Mouse (Mus musculus) heart, embryonic 15.5 days (tissue): ENCODE data around the gene Col4a3. TPM values are rescaled to one million over a fixed set of nuclear protein-coding genes. Genes with fewer than 3 reads are reported as not detected.

Experiments
- ATAC-seq: fragments of 200-750 bp; cut with Nextera tagmentation; replicated peaks from 2 replicates; pipeline ENCODE4 v1.8.0; 2017; ENCODE audit warnings: low read depth, moderate TSS enrichment; ENCODE audit not compliant: insufficient number of reproducible peaks, insufficient read depth, low FRiP score
- H3K27ac ChIP-seq: fragments of 300-500 bp; sonication (generic); 2 replicates; pipeline ENCODE4 v1.5.1; 2015; ENCODE audit warnings: mild to moderate bottlenecking, inconsistent platforms
- H3K27me3 ChIP-seq: fragments of 300-500 bp; sonication (generic); 2 replicates; pipeline ENCODE4 v1.6.1; 2015; ENCODE audit warnings: inconsistent platforms
- H3K36me3 ChIP-seq: fragments of 300-500 bp; sonication (generic); 2 replicates; pipeline ENCODE4 v1.6.1; 2015; ENCODE audit warnings: mild to moderate bottlenecking, inconsistent platforms
- H3K4me1 ChIP-seq: fragments of 300-500 bp; sonication (generic); replicated peaks from 2 replicates; pipeline ENCODE4 v1.6.1; 2015; ENCODE audit warnings: inconsistent platforms
- H3K4me2 ChIP-seq: fragments of 300-500 bp; sonication (generic); 2 replicates; pipeline ENCODE4 v1.6.1; 2015; ENCODE audit warnings: inconsistent platforms, mild to moderate bottlenecking, moderate library complexity
- H3K4me3 ChIP-seq: fragments of 300-500 bp; sonication (generic); 2 replicates; pipeline ENCODE4 v1.5.1; 2015; ENCODE audit warnings: mild to moderate bottlenecking, inconsistent platforms
- H3K9ac ChIP-seq: fragments of 300-500 bp; sonication (generic); 2 replicates; pipeline ENCODE4 v1.6.1; 2015; ENCODE audit warnings: mild to moderate bottlenecking, inconsistent platforms
- H3K9me3 ChIP-seq: fragments of 300-500 bp; sonication (generic); replicated peaks from 2 replicates; pipeline ENCODE4 v1.6.1; 2016; ENCODE audit warnings: inconsistent platforms
- WGBS: fragments of 180-500 bp; shearing (Covaris S2); methylation state at CpG from one replicate; pipeline ENCODE4 v1.1.7; 2015; ENCODE audit warnings: mixed read lengths; 5-methylcytosine and 5-hydroxymethylcytosine counted together
- polyA plus RNA-seq: library from polyadenylated mRNA; unstranded; fragments of >200 nt; fragmentation: Nextera tagmentation; extraction: Ambion mirVana; gene quantifications from 2 replicates; pipeline ENCODE4 v1.2.1, GENCODE M21; 2015

The Col4a3 gene
- polyA plus RNA-seq, 1 experiment from 2014 or later, result 0.74 TPM

- peaks cover 4% of the 10 kb centered on the region; the same call in 1 of the 2 replicates for H3K4me1 ChIP-seq
- ATAC-seq, result no peak
- no peaks in the 10 kb centered on the region for H3K27me3 ChIP-seq
- 77% methylated on average over 3 of the region's 3 CpGs for WGBS
- no peak overlapping the region for H3K4me2 ChIP-seq
- H3K36me3 ChIP-seq, result peaks cover 34% of the 10 kb centered on the region
- no peak overlapping the region for H3K9ac ChIP-seq
- H3K27ac ChIP-seq, result 0 out of 2 replicates have a peak overlapping the region, but pooled peaks have one; percentile 27
- no peak overlapping the region for H3K4me3 ChIP-seq
- H3K9me3 ChIP-seq, result no peaks in the 10 kb centered on the region
These were observed 157.2 kb downstream of the Col4a3 start for GRCm38 (mm10) chr1:82743962-82744361.

DNA sequence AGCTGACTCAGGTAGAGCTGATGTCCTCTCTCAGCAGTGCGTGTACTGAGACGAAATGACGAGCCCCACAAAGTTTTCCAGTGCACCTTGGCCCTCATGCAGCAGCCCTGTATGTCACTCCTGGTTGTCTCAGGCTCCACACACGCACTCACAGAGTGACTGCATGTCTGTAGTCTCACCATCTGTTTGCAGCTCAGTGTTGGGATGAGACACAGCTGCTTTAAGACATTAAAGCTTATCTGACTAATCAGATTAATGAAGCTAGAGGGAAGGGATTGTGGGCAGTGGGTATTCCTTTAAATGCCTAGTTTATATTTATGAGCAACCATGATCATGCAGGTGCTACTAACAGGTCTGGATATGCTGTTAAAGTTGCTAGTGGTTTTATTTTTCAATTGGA, 159.7 kb downstream of the Col4a3 start:
- H3K27me3 ChIP-seq, result no peaks in the 10 kb centered on the region
- H3K9me3 ChIP-seq, result no peaks in the 10 kb centered on the region
- H3K4me1 ChIP-seq, result no peaks in the 10 kb centered on the region
- H3K9ac ChIP-seq, result no peak overlapping the region
- H3K4me3 ChIP-seq, result no peak overlapping the region
- peaks cover 26% of the 10 kb centered on the region for H3K36me3 ChIP-seq
- no peak overlapping the region for H3K27ac ChIP-seq
- WGBS, result 88% methylated on average over 4 of the region's 4 CpGs
- no peak overlapping the region for H3K4me2 ChIP-seq
- no peak for ATAC-seq

DNA sequence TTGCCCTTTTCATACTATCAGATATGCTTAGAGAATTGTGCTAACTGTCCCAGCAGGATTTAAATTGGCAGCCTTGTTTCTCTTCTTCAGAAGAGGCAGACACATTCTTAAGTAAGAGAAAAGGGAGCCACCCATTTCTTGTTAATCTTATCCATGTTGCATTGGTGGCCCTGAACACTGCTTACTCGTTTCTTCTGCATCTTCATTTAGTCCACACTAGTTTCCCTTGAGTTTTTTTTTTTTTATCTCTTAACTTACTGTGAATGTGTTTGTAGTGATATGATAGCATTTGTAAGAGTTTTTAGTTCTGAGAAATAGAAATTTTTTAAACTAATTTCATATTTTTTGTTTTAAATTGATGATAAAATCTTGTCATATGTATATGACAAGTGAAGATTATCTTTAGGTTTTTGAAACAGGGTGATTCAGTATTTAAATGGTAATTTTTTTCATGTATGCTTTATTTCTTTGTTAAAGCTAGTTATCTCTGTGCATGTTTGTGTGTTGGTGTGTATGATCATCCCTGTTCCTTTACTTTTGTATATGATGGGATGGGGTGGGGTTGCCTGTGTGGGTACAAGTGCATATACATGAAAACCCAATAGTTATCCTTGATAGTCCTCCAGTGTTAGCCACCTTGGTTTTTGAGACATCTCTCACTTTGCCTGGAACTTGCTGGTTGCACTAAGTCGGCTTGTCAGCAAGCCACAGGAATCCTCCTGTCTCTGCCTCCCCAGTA, 161.2 kb downstream of the Col4a3 start:
- Histone ChIP-seq H3K4me3 (no peak overlapping the region), H3K27ac (no peak overlapping the region), H3K9me3 (no peaks in the 10 kb centered on the region), H3K9ac (no peak overlapping the region), H3K27me3 (no peaks in the 10 kb centered on the region), H3K36me3 (peaks cover 29% of the 10 kb centered on the region), H3K4me2 (no peak overlapping the region), H3K4me1 (no peaks in the 10 kb centered on the region)
- whole genome bisulfite sequencing, result 77% methylated on average over 2 of the region's 2 CpGs
- no peak for ATAC-seq

- H3K4me1 ChIP-seq, result no peaks in the 10 kb centered on the region
- ATAC-seq, result no peak
- H3K36me3 ChIP-seq, result peaks cover 19% of the 10 kb centered on the region
These were observed 172.8 kb downstream of the Col4a3 start for GRCm38 (mm10) chr1:82759520-82759919.

DNA sequence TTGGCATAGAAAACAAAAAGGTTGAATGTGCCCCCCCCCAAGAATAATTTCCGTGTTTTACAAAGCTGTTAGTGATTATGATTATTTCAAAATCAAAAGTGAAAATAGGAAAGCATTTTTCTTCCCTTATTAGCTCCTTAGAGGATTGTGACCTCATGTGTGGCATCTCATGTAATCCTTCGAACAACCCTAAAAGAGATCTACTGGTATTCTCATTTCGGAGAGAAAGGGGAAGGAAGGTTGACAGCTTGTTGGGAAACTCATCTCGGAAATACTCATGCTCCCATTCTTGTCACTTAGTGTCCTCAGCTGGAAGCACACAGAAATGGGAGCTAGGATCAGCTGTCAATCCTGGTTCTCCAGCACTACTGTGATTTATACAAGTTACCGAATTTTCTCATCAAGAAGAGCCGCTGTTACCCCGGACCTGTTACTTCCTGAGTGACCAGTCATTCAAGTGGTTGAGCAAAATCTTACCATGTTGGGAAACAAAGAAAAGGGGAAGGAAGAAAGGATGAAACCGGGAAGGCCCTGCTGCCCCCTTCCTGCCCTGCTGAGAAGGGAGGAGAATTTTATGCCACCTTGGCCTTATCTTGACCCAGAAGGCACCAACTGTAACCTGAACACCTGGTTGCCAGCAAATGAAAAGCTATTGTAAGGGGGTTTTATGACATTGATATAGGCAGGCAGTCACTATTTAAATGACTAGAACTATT, 174.9 kb downstream of the Col4a3 start:
- ATAC-seq, result no peak
- H3K4me1 ChIP-seq, result peaks cover 1% of the 10 kb centered on the region; the same call in 1 of the 2 replicates
- H3K9me3 ChIP-seq, result no peaks in the 10 kb centered on the region
- H3K36me3 ChIP-seq, result peaks cover 5% of the 10 kb centered on the region; the same call in 1 of the 2 replicates
- no peak overlapping the region for H3K9ac ChIP-seq
- no peak overlapping the region for H3K4me2 ChIP-seq
- no peaks in the 10 kb centered on the region for H3K27me3 ChIP-seq
- 85% methylated on average over 8 of the region's 8 CpGs for WGBS
- H3K27ac ChIP-seq, result no peak overlapping the region
- no peak overlapping the region for H3K4me3 ChIP-seq

More at GRCm38 (mm10) chr1:82759520-82759919, 172.8 kb downstream of the Col4a3 start:
- 91% methylated on average over 1 of the region's 1 CpGs for WGBS
- Histone ChIP-seq H3K27me3 (no peaks in the 10 kb centered on the region), H3K4me3 (no peak overlapping the region), H3K27ac (no peak overlapping the region), H3K9me3 (no peaks in the 10 kb centered on the region), H3K4me2 (no peak overlapping the region), H3K9ac (no peak overlapping the region)

DNA sequence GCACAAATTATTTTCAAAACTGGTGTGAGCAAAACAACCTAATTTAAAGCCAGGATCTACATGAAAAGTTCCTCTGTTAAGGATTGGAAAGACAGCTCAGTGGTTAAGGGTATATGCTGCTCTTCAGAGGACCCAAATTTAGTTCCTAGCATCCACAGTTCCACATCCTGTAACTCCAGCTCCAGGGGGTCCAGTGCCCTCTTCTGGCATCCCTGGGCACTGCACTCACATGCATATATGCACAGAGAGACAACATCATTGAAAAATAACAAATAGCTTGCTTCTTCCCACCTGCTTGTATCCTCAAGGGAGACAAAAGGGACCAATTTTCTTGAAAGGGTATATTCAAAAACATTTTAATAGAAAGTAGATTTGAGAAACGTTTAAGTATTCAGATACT, 175.6 kb downstream of the Col4a3 start:
- Histone ChIP-seq H3K4me3 (no peak overlapping the region), H3K27me3 (no peaks in the 10 kb centered on the region), H3K27ac (no peak overlapping the region), H3K4me1 (peaks cover 4% of the 10 kb centered on the region; the same call in 1 of the 2 replicates), H3K36me3 (peaks cover 5% of the 10 kb centered on the region; the same call in 1 of the 2 replicates), H3K9me3 (no peaks in the 10 kb centered on the region), H3K9ac (no peak overlapping the region), H3K4me2 (no peak overlapping the region)
- no peak for ATAC-seq
- WGBS, result 85% methylated on average over 1 of the region's 1 CpGs

- H3K9ac ChIP-seq, result no peak overlapping the region
- H3K27ac ChIP-seq, result no peak overlapping the region
- ATAC-seq, result no peak
- H3K4me3 ChIP-seq, result no peak overlapping the region
- H3K4me2 ChIP-seq, result no peak overlapping the region
- peaks cover 4% of the 10 kb centered on the region; the same call in 1 of the 2 replicates for H3K4me1 ChIP-seq
- no peaks in the 10 kb centered on the region for H3K27me3 ChIP-seq
- WGBS, result 20% methylated on average over 1 of the region's 1 CpGs
- H3K9me3 ChIP-seq, result no peaks in the 10 kb centered on the region
- no peaks in the 10 kb centered on the region for H3K36me3 ChIP-seq
These were observed 179.5 kb downstream of the Col4a3 start for GRCm38 (mm10) chr1:82766227-82766626.

DNA sequence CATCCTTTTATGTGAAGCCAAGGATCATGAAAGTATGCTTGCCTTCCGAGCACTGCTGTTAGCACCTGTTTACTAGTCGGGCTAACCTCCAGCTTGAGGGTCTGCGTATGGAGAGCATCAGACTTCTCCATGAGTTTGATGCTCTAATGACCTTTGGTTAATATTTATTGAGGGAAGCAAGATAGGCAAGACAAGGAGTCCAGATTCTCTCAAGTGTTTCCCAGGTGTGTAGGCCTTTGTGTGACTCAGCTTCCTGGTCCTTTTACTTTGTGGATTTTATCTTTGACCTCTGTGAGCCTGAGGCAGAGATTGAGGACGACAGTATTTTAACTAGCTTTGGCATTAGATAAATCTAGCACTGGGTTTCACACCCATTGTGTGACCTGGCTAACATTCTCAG, 179.9 kb downstream of the Col4a3 start:
- Histone ChIP-seq H3K27ac (no peak overlapping the region), H3K4me3 (no peak overlapping the region), H3K9ac (no peak overlapping the region), H3K36me3 (no peaks in the 10 kb centered on the region), H3K4me2 (no peak overlapping the region), H3K27me3 (no peaks in the 10 kb centered on the region), H3K9me3 (no peaks in the 10 kb centered on the region), H3K4me1 (peaks cover 4% of the 10 kb centered on the region; the same call in 1 of the 2 replicates)
- ATAC-seq, result no peak
- WGBS, result 47% methylated on average over 4 of the region's 4 CpGs

DNA sequence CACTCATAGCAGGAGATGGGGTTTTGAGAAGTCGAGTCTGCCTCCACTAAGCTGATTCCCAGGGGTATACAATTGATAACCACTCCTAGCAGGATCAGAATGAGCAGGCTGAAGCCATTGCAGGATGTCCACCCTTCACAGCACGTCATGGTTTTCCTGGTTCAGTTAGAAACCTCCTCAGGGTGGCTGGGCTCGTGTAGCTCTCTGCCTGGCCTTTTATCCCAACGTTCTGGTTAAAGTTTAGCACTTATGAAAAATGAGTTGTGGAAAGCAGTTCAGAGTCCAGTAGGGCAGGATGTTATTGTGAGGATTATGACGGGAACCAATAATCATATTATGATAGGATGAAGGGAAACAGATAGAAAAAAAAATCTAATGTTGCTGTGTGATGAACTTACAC, 181.5 kb downstream of the Col4a3 start, which contains the start of gene Tm4sf20:
Gene Tm4sf20, minus strand, starts transcription at position 193 of the 400 bp plus-strand sequence.
- H3K9me3 ChIP-seq, result no peaks in the 10 kb centered on the region
- peaks cover 4% of the 10 kb centered on the region; the same call in 1 of the 2 replicates for H3K4me1 ChIP-seq
- no peak within 1 kb of the TSS for H3K4me3 ChIP-seq
- no peak within 1 kb of the TSS for H3K27ac ChIP-seq
- no peak for ATAC-seq
- H3K9ac ChIP-seq, result no peak within 1 kb of the TSS
- H3K27me3 ChIP-seq, result no peaks in the 10 kb centered on the region
- H3K36me3 ChIP-seq, result no peaks in the 10 kb centered on the region
- WGBS, result 63% methylated on average over 5 of the region's 5 CpGs
- H3K4me2 ChIP-seq, result no peak within 1 kb of the TSS

- H3K27ac ChIP-seq, result no peak within 1 kb of the TSS
- no peaks in the 10 kb centered on the region for H3K27me3 ChIP-seq
- H3K4me1 ChIP-seq, result peaks cover 4% of the 10 kb centered on the region; the same call in 1 of the 2 replicates
- no peaks in the 10 kb centered on the region for H3K36me3 ChIP-seq
- WGBS, result 82% methylated on average over 15 of the region's 15 CpGs
- no peaks in the 10 kb centered on the region for H3K9me3 ChIP-seq
- H3K4me3 ChIP-seq, result no peak within 1 kb of the TSS
- no peak for ATAC-seq
- H3K4me2 ChIP-seq, result no peak within 1 kb of the TSS
- H3K9ac ChIP-seq, result no peak within 1 kb of the TSS
These were observed 184.4 kb downstream of the Col4a3 start, which contains the start of gene Gm47791 for GRCm38 (mm10) chr1:82771022-82771586. Gm47791 (minus strand) TSS chr1:82771243.
